Mouse (Mus musculus) heart, adult 2 months (tissue): ENCODE measurements around the gene Rlim.

ENCODE experiments used
- CTCF ChIP-seq: fragments of 200-600 bp; IDR thresholded peaks from 2 replicates; pipeline ENCODE4 v1.8.1; 2022; ENCODE audit warnings: antibody characterized with exemption, mild to moderate bottlenecking, moderate library complexity
- POLR2A ChIP-seq: fragments of 200-500 bp; IDR thresholded peaks from 2 replicates; pipeline ENCODE4 v1.6.1; 2011; ENCODE audit warnings: mild to moderate bottlenecking, low read depth, low read length, control low read depth; ENCODE audit not compliant: insufficient read depth

GRCm38 (mm10) chrX:104013318-104013811 lies 32.3 kb upstream of the Rlim start:
- TF ChIP-seq POLR2A = no peak
- TF ChIP-seq CTCF = no peak
